Mouse (Mus musculus): ENCODE measurements around the gene Tbc1d22b. TPM values are rescaled to one million over a fixed set of nuclear protein-coding genes. Genes with fewer than 3 reads are reported as not detected.

Gene Tbc1d22b
- polyA plus RNA-seq, 1 experiment from 2014 or later: 26.1 TPM

- Histone ChIP-seq H3K9ac (replicated peaks) (no peak overlapping the region), H3K27me3 (no peaks in the 10 kb centered on the region), H3K27ac (no peak overlapping the region), H3K4me1 (replicated peaks) (0 out of 2 replicates have a peak, but pooled peaks cover 3% of the 10 kb centered on the region), H3K36me3 (peaks cover 94% of the 10 kb centered on the region), H3K9me3 (no peaks in the 10 kb centered on the region), H3K4me3 (replicated peaks) (no peak overlapping the region), H3K4me2 (replicated peaks) (no peak overlapping the region)
- WGBS: 70% methylated on average over 5 of the region's 5 CpGs
- no peak for ATAC-seq
Observed at GRCm38 (mm10) chr17:29636118-29636517, 86.5 kb downstream of the Tbc1d22b start.

- no peak overlapping the region for H3K27ac ChIP-seq
- H3K4me3 ChIP-seq (replicated peaks): no peak overlapping the region
- H3K36me3 ChIP-seq: peaks cover 96% of the 10 kb centered on the region
- H3K27me3 ChIP-seq: no peaks in the 10 kb centered on the region
- 97% methylated on average over 4 of the region's 4 CpGs for WGBS
- no peak overlapping the region for H3K4me2 ChIP-seq (replicated peaks)
- no peak overlapping the region for H3K9ac ChIP-seq (replicated peaks)
- H3K4me1 ChIP-seq (replicated peaks): 0 out of 2 replicates have a peak, but pooled peaks cover 3% of the 10 kb centered on the region
- no peak for ATAC-seq
- H3K9me3 ChIP-seq: no peaks in the 10 kb centered on the region
Observed at GRCm38 (mm10) chr17:29637377-29637776, 87.8 kb downstream of the Tbc1d22b start.

- Histone ChIP-seq H3K4me2 (replicated peaks) (no peak overlapping the region), H3K9ac (replicated peaks) (no peak overlapping the region), H3K9me3 (no peaks in the 10 kb centered on the region), H3K36me3 (peaks cover 97% of the 10 kb centered on the region), H3K4me3 (replicated peaks) (no peak overlapping the region), H3K27ac (no peak overlapping the region), H3K4me1 (replicated peaks) (0 out of 2 replicates have a peak, but pooled peaks cover 3% of the 10 kb centered on the region), H3K27me3 (no peaks in the 10 kb centered on the region)
- WGBS: 91% methylated on average over 8 of the region's 8 CpGs
- ATAC-seq: no peak
Observed at GRCm38 (mm10) chr17:29637895-29638294, 88.3 kb downstream of the Tbc1d22b start.

GRCm38 (mm10) chr17:29640971-29641370, 91.4 kb downstream of the Tbc1d22b start:
- 95% methylated on average over 11 of the region's 11 CpGs for WGBS
- peaks cover 70% of the 10 kb centered on the region for H3K36me3 ChIP-seq

GRCm38 (mm10) chr17:29642219-29642618, 92.6 kb downstream of the Tbc1d22b start:
- peaks cover 63% of the 10 kb centered on the region for H3K36me3 ChIP-seq
- H3K4me3 ChIP-seq (replicated peaks): no peak overlapping the region
- H3K27me3 ChIP-seq: no peaks in the 10 kb centered on the region
- H3K9ac ChIP-seq (replicated peaks): no peak overlapping the region
- H3K27ac ChIP-seq: no peak overlapping the region
- no peaks in the 10 kb centered on the region for H3K9me3 ChIP-seq
- WGBS: 59% methylated on average over 3 of the region's 3 CpGs
- H3K4me1 ChIP-seq (replicated peaks): peaks cover 3% of the 10 kb centered on the region; the same call in 1 of the 2 replicates
- no peak for ATAC-seq
- H3K4me2 ChIP-seq (replicated peaks): no peak overlapping the region

More at GRCm38 (mm10) chr17:29640971-29641370, 91.4 kb downstream of the Tbc1d22b start:
- Histone ChIP-seq H3K4me2 (replicated peaks) (no peak overlapping the region), H3K9me3 (no peaks in the 10 kb centered on the region), H3K4me1 (replicated peaks) (peaks cover 3% of the 10 kb centered on the region; the same call in 1 of the 2 replicates), H3K4me3 (replicated peaks) (no peak overlapping the region), H3K27me3 (no peaks in the 10 kb centered on the region), H3K9ac (replicated peaks) (no peak overlapping the region), H3K27ac (no peak overlapping the region)
- ATAC-seq: no peak

Small RNAs within 50 kb of the gene (microRNA-seq; reads per million reads assigned to microRNA genes)
- not detected for gene Mir7667

Other genes with a start within 250 kb of the Tbc1d22b start
- gene Pi16, start 232.1 kb upstream of the Tbc1d22b start, polyA plus RNA-seq (2015; fragmentation: Nextera tagmentation; extraction: Ambion mirVana): 1.9 and 2.2 TPM in 2 replicates
- 398 and 461 TPM in 2 replicates for gene Mtch1, start 201.9 kb upstream of the Tbc1d22b start, polyA plus RNA-seq (2015; fragmentation: Nextera tagmentation; extraction: Ambion mirVana)
- 3.2 and 3.3 TPM in 2 replicates for gene Fgd2, start 188.9 kb upstream of the Tbc1d22b start, polyA plus RNA-seq (2015; fragmentation: Nextera tagmentation; extraction: Ambion mirVana)
- 13.4 and 15.4 TPM in 2 replicates for gene Pim1, start 59.0 kb upstream of the Tbc1d22b start, polyA plus RNA-seq (2015; fragmentation: Nextera tagmentation; extraction: Ambion mirVana)
- gene Gm17657, start 147 bp upstream of the Tbc1d22b start, polyA plus RNA-seq (2015; fragmentation: Nextera tagmentation; extraction: Ambion mirVana): not detected in 2 replicates
- 1.1 and 2.2 TPM in 2 replicates for gene Tmem217, start 2.6 kb downstream of the Tbc1d22b start, polyA plus RNA-seq (2015; fragmentation: Nextera tagmentation; extraction: Ambion mirVana)
- gene Rnf8, start 65.0 kb downstream of the Tbc1d22b start, polyA plus RNA-seq (2015; fragmentation: Nextera tagmentation; extraction: Ambion mirVana): 87.3 and 94.9 TPM in 2 replicates
- gene Gm28043, start 65.1 kb downstream of the Tbc1d22b start, polyA plus RNA-seq (2015; fragmentation: Nextera tagmentation; extraction: Ambion mirVana): 3.0 and 3.1 TPM in 2 replicates
- gene Cmtr1, start 110.8 kb downstream of the Tbc1d22b start, polyA plus RNA-seq (2015; fragmentation: Nextera tagmentation; extraction: Ambion mirVana): 138 and 150 TPM in 2 replicates
- 11.4 and 12.0 TPM in 2 replicates for gene Ccdc167, start 167.3 kb downstream of the Tbc1d22b start, polyA plus RNA-seq (2015; fragmentation: Nextera tagmentation; extraction: Ambion mirVana)

Data from midbrain, embryonic 13.5 days (tissue).